Mouse (Mus musculus) ovary, adult 10 weeks (tissue): ENCODE data around the gene Gm4131. TPM values are rescaled to one million over a fixed set of nuclear protein-coding genes. Genes with fewer than 3 reads are reported as not detected.

Experiments used
- polyA plus RNA-seq: library from polyadenylated mRNA; stranded (reverse); fragments of 350-450 nt; fragmentation: Illumina TruSeq; extraction: RNeasy Lipid Tissue Mini Kit (QIAGEN cat#74804); gene quantifications from one replicate; pipeline ENCODE4 v1.2.3, GENCODE M21; 2014

Gene Gm4131
- polyA plus RNA-seq = not detected

GRCm38 (mm10) chr14:62566821-62567220, at the start of gene Gm4131:
Gm4131 (minus strand) TSS chr14:62566921.

GRCm38 (mm10) chr14:62555309-62555829, 11.4 kb downstream of the Gm4131 start, which contains the start of gene Fam124a:
Fam124a (plus strand) TSS chr14:62555737.

DNA sequence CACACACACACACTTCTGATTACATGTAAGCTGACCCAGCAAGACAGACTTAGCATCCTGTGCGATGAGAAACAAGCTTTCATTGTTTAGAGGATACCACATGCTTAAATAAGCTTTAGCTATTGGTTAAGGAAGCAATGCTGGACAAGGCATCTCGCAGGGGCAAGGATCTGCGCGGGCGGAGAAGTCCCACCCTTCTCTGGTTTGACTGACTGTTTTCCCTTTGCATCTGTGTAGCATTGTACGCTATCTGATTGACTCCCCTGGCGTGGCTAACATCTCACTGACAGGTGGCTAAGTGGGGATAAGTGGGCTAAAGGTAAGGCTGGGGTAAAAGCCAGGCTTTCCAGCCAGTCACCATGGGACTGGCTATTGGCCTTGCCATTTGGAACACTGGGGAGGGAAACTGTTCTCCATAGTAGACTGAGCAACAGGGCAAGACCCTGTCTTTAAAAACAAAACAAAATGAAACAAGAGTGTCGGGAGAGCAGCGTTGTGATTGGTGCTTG, 110.4 kb downstream of the Gm4131 start, which contains the start of gene Gucy1b2:
Gucy1b2 (minus strand) TSS at position 51 of the 509 bp plus-strand sequence.

Other genes starting within 250 kb of the Gm4131 start
- gene Gucy1b2, start 110.6 kb downstream of the Gm4131 start, polyA plus RNA-seq = not detected
- 3.7 TPM for gene Fam124a, start 11.2 kb downstream of the Gm4131 start, polyA plus RNA-seq
- not detected for gene Serpine3, start 96.7 kb upstream of the Gm4131 start, polyA plus RNA-seq
- gene Ints6, start 194.2 kb upstream of the Gm4131 start, polyA plus RNA-seq = 127 TPM